ENCODE assay signal across 17 mouse cellular contexts in the genomic region with DNA sequence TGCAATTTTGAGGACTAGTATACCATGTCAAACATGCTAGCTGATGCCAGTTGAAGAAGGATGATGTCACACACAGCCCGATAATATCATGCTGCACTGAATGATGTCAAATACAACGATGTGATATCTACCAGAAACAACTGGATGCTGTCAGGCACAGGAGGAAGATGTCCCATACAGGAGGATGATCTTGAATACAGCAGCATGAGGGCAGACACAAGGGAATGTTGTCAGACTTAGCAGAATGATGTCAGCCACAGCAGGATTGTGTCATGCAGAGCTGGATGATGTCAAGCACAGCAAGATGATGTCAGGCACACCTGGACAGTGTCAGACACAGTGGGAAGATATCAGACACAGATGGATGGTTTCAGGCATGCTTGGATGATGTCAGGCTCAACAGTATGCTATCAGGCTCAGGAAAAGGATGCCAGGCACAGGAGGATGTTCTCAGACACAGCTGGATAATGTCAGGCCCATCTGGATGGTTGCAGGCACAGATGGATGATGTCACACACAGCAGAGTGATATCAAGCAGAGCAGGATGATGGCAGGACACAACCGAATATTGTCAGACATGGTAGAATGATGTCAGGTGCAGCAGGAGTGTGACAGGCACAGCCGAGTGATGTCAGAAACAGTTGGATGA.
DNase-seq lines count a peak whose midpoint lies in the region; ATAC-seq and TF ChIP-seq lines count a peak whose summit lies in the region.
"Had no signal": no experiment of that assay in that cellular context is flagged by ENCODE, and none has a peak within 500 bp of the region (broad histone marks: within the 10 kb centered on the region; RNA-seq: fewer than 3 reads in every experiment).

No protein-coding gene starts in this region.

- no peaks in the 10 kb centered on the region for H3K27me3 ChIP-seq in forebrain, embryonic 11.5 days (ENCODE audit: control insufficient read depth, insufficient read depth, low read length)
- no peaks in the 10 kb centered on the region for H3K27me3 ChIP-seq in forebrain, embryonic 10.5 days (ENCODE audit: poor library complexity, severe bottlenecking)
- H3K27me3 ChIP-seq in intestine, embryonic 14.5 days (replicated peaks; ENCODE audit: control insufficient read depth, insufficient read depth, low read length), result no peaks in the 10 kb centered on the region
- H3K27me3 ChIP-seq in intestine, embryonic 15.5 days (replicated peaks), result no peaks in the 10 kb centered on the region
- H3K27me3 ChIP-seq in lung, postnatal 0 days (replicated peaks; ENCODE audit: insufficient read depth, low read length), result no peaks in the 10 kb centered on the region
- H3K27me3 ChIP-seq: heart, embryonic 15.5 days had no signal

- 0 out of 2 replicates have a peak, but pooled peaks have one; percentile 18 for ATAC-seq in forebrain, embryonic 11.5 days (replicated peaks; ENCODE audit: low FRiP score)
- peak; percentile 58 for ATAC-seq in intestine, embryonic 14.5 days (replicated peaks; ENCODE audit: low FRiP score, low TSS enrichment, low read depth)
- ATAC-seq in intestine, embryonic 15.5 days, result no peak
- peak; percentile 44 for ATAC-seq in lung, postnatal 0 days
- ATAC-seq: CD4-positive, CD25-positive, alpha-beta regulatory T cell, adult 4 months had no signal

- no peak overlapping the region for H3K4me3 ChIP-seq in forebrain, embryonic 11.5 days (ENCODE audit: low read depth, low read length)
- H3K4me3 ChIP-seq in forebrain, embryonic 10.5 days, result no peak overlapping the region
- H3K4me3 ChIP-seq in intestine, embryonic 14.5 days (ENCODE audit: low read depth, low read length), result no peak overlapping the region
- no peak overlapping the region for H3K4me3 ChIP-seq in intestine, embryonic 15.5 days (replicated peaks)
- H3K4me3 ChIP-seq in lung, postnatal 0 days (ENCODE audit: low read depth, low read length), result no peak overlapping the region
- no peak overlapping the region for H3K4me3 ChIP-seq in lung, adult 2 months (replicated peaks; ENCODE audit: extremely low read depth, low read depth, low read length)
- H3K4me3 ChIP-seq: heart, adult 2 months; heart, embryonic 15.5 days had no signal

- H3K36me3 ChIP-seq in forebrain, embryonic 11.5 days (ENCODE audit: control insufficient read depth, insufficient read depth, low read length), result no peaks in the 10 kb centered on the region
- no peaks in the 10 kb centered on the region for H3K36me3 ChIP-seq in forebrain, embryonic 10.5 days (replicated peaks)
- no peaks in the 10 kb centered on the region for H3K36me3 ChIP-seq in intestine, embryonic 14.5 days (ENCODE audit: control insufficient read depth, insufficient read depth, low read length)
- H3K36me3 ChIP-seq in intestine, embryonic 15.5 days, result no peaks in the 10 kb centered on the region
- H3K36me3 ChIP-seq in lung, postnatal 0 days (ENCODE audit: insufficient read depth, low read length), result no peaks in the 10 kb centered on the region
- H3K36me3 ChIP-seq: G1E; heart, embryonic 15.5 days had no signal

- WGBS in forebrain, embryonic 11.5 days, result 87% methylated on average over 4 of the region's 4 CpGs
- 89% methylated on average over 4 of the region's 4 CpGs for WGBS in forebrain, embryonic 10.5 days
- 65% methylated on average over 4 of the region's 4 CpGs for WGBS in intestine, embryonic 14.5 days
- WGBS in intestine, embryonic 15.5 days, result 55% methylated on average over 4 of the region's 4 CpGs
- 55% methylated on average over 4 of the region's 4 CpGs for WGBS in lung, postnatal 0 days
- WGBS in lung, adult 2 months, result 69% methylated on average over 4 of the region's 4 CpGs

- no peak overlapping the region for H3K27ac ChIP-seq in forebrain, embryonic 11.5 days (ENCODE audit: low read depth, low read length)
- no peak overlapping the region for H3K27ac ChIP-seq in forebrain, embryonic 10.5 days
- H3K27ac ChIP-seq in intestine, embryonic 14.5 days (ENCODE audit: low read depth), result no peak overlapping the region
- H3K27ac ChIP-seq in intestine, embryonic 15.5 days, result no peak overlapping the region
- H3K27ac ChIP-seq in lung, postnatal 0 days (ENCODE audit: low read length), result no peak overlapping the region
- H3K27ac ChIP-seq: heart, adult 2 months; heart, embryonic 15.5 days had no signal

- TF ChIP-seq CTCF in lung, postnatal 0 days (IDR thresholded peaks at IDR 0.05), result no peak
- no peak for TF ChIP-seq CTCF in lung, adult 2 months (IDR thresholded peaks at IDR 0.05; ENCODE audit: insufficient read depth, low read length)

- TF ChIP-seq POLR2A in lung, adult 2 months (IDR thresholded peaks at IDR 0.05; ENCODE audit: borderline replicate concordance, extremely low read depth, low read depth, low read length), result no peak

- H3K9ac ChIP-seq in forebrain, embryonic 11.5 days (ENCODE audit: low read length), result no peak overlapping the region
- H3K9ac ChIP-seq in intestine, embryonic 14.5 days (ENCODE audit: low read length), result no peak overlapping the region
- H3K9ac ChIP-seq in intestine, embryonic 15.5 days, result no peak overlapping the region
- no peak overlapping the region for H3K9ac ChIP-seq in lung, postnatal 0 days (replicated peaks; ENCODE audit: low read depth)
- H3K9ac ChIP-seq: heart, embryonic 15.5 days had no signal

- H3K4me1 ChIP-seq in forebrain, embryonic 11.5 days (replicated peaks; ENCODE audit: control insufficient read depth, insufficient read depth, low read length), result no peaks in the 10 kb centered on the region
- no peaks in the 10 kb centered on the region for H3K4me1 ChIP-seq in forebrain, embryonic 10.5 days
- H3K4me1 ChIP-seq in intestine, embryonic 14.5 days (replicated peaks; ENCODE audit: control insufficient read depth, insufficient read depth, low read length), result no peaks in the 10 kb centered on the region
- no peaks in the 10 kb centered on the region for H3K4me1 ChIP-seq in intestine, embryonic 15.5 days (replicated peaks)
- no peaks in the 10 kb centered on the region for H3K4me1 ChIP-seq in lung, postnatal 0 days (ENCODE audit: insufficient read depth, low read depth, low read length)
- no peaks in the 10 kb centered on the region for H3K4me1 ChIP-seq in lung, adult 2 months (ENCODE audit: control insufficient read depth, insufficient read depth, low read length)
- H3K4me1 ChIP-seq: heart, embryonic 15.5 days had no signal

- H3K4me2 ChIP-seq in forebrain, embryonic 11.5 days (ENCODE audit: low read depth, low read length, severe bottlenecking), result no peak overlapping the region
- H3K4me2 ChIP-seq in intestine, embryonic 14.5 days (ENCODE audit: low read length), result no peak overlapping the region
- H3K4me2 ChIP-seq in intestine, embryonic 15.5 days (replicated peaks), result no peak overlapping the region
- H3K4me2 ChIP-seq in lung, postnatal 0 days (replicated peaks; ENCODE audit: low read depth, low read length), result no peak overlapping the region
- H3K4me2 ChIP-seq: heart, embryonic 15.5 days had no signal

- DNase-seq in forebrain, embryonic 11.5 days (ENCODE audit: low spot score), result no peak
- DNase-seq in forebrain, embryonic 10.5 days (ENCODE audit: extremely low spot score, low spot score), result no peak
- no peak for DNase-seq in intestine, embryonic 14.5 days (ENCODE audit: low spot score)
- no peak for DNase-seq in lung, postnatal 0 days (ENCODE audit: low spot score)
- no peak for DNase-seq in lung, adult 2 months
- DNase-seq in MN1 (ENCODE audit: low spot score), result peak; percentile 5
- DNase-seq in cerebellum, postnatal 14 days, result no peak
- DNase-seq: cerebellum, adult 9-10 months; heart, adult 2 months; kidney, adult 9 months; retina, postnatal 1 day; right cerebral cortex, postnatal 4 days; thymus, postnatal 36 days had no signal

- no peak for TF ChIP-seq EP300 in lung, postnatal 0 days (IDR thresholded peaks at IDR 0.05)

- H3K9me3 ChIP-seq in forebrain, embryonic 11.5 days (ENCODE audit: control insufficient read depth, low read length), result no peaks in the 10 kb centered on the region
- no peaks in the 10 kb centered on the region for H3K9me3 ChIP-seq in forebrain, embryonic 10.5 days
- H3K9me3 ChIP-seq in intestine, embryonic 14.5 days (ENCODE audit: control insufficient read depth, low read length), result no peaks in the 10 kb centered on the region
- H3K9me3 ChIP-seq in intestine, embryonic 15.5 days, result no peaks in the 10 kb centered on the region
- no peaks in the 10 kb centered on the region for H3K9me3 ChIP-seq in lung, postnatal 0 days (ENCODE audit: low read length)
- H3K9me3 ChIP-seq: G1E; heart, embryonic 15.5 days had no signal
